Mouse (Mus musculus): ENCODE data around the gene Ifi211.
A peak's percentile ranks its signal among the peaks of the same experiment; 100 is the strongest.
"Not testable (repeated sequence)": the region's sequence is repeated elsewhere in the genome, so short reads cannot be mapped to it uniquely, and the experiment has no call there.

The Ifi211 gene

GRCm38 (mm10) chr1:173912548-173913255, at the start of gene Ifi211:
Gene Ifi211 (minus strand): TSS chr1:173913046.
- peak; percentile 9 for DNase-seq (ENCODE audit: low spot score)

- DNase-seq (ENCODE audit: low spot score), result not testable (repeated sequence)
Measured at GRCm38 (mm10) chr1:173961491-173961890, 48.6 kb upstream of the Ifi211 start.

GRCm38 (mm10) chr1:173959998-173960397, 47.2 kb upstream of the Ifi211 start:
- not testable (repeated sequence) for DNase-seq (ENCODE audit: low spot score)

- DNase-seq (ENCODE audit: low spot score), result not testable (repeated sequence)
Measured at GRCm38 (mm10) chr1:173955839-173956527, 43.1 kb upstream of the Ifi211 start.

- no peak for DNase-seq (ENCODE audit: low spot score)
Measured at GRCm38 (mm10) chr1:173955071-173955796, 42.4 kb upstream of the Ifi211 start.

DNA sequence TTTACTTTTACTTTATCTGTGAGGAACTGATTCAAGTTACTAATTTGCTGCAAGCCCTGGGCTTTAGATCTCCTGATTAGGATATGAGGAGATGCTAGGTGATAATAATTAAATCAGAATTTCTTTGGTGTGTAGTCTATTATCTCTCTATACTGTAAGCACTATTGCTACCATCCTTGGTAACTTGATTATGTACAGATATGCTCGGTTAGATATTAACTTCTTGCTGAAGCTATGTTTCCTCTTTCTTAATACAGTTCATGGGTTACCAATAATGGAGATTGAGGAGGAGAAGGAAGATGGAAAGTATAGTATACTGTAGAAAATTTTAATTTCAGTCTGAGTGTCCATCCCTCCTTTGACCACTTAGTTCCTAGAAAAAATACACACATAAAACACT, 40.7 kb upstream of the Ifi211 start:
- no peak for DNase-seq (ENCODE audit: low spot score)

GRCm38 (mm10) chr1:173949044-173949443, 36.2 kb upstream of the Ifi211 start:
- DNase-seq (ENCODE audit: low spot score), result peak; percentile 18

- not testable (repeated sequence) for DNase-seq (ENCODE audit: low spot score)
Measured at GRCm38 (mm10) chr1:173942780-173943066, 29.9 kb upstream of the Ifi211 start.

GRCm38 (mm10) chr1:173941924-173942779, 29.3 kb upstream of the Ifi211 start, which contains the start of the genes Mndal and Ifi203:
Gene Mndal (minus strand): TSS chr1:173942491.
Gene Ifi203 (minus strand): TSS chr1:173942672.
- DNase-seq (ENCODE audit: low spot score), result not testable (repeated sequence)

GRCm38 (mm10) chr1:173941522-173941921, 28.7 kb upstream of the Ifi211 start:
- not testable (repeated sequence) for DNase-seq (ENCODE audit: low spot score)

DNA sequence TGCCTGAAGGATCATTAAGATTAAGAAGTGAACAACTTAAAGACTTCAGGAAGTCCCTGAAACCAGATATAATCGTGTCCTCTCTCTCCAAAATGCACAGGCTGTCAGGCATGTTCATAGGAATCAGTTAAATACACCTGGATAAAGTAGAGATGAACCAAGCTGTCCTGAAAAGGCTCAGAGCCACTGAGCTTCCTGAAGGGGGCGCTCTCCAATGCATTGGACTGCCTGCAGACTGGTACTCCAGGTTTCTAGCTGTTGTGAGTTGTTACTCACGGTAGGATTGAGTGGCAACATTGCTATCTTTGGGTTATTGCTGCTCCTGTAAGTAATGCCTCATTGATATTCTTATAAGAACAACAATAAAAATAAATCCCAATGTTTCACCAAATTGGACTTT, 6.4 kb upstream of the Ifi211 start:
- DNase-seq (ENCODE audit: low spot score), result not testable (repeated sequence)

DNA sequence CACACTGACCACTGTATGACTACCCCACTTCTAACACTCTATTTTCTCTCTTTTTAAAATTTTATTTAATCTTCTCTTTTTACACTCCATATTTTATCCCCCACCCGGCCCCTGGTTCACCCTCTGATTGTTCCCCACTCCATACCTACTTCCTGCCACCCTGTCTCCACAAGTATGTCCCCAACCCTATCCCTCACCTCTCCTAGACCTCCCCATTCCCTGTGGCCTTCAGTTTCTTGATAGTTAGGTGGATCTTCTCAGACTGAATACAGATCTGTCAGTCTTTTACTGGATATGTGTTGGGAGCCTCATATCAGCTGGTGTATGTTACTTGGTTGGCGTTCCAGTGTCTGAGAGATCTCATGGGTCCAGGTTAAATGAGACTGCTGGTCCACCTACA, 1.7 kb upstream of the Ifi211 start:
- DNase-seq (ENCODE audit: low spot score), result no peak

- DNase-seq (ENCODE audit: low spot score), result not testable (repeated sequence)
Measured at GRCm38 (mm10) chr1:173913256-173913791, 478 bp upstream of the Ifi211 start.

- no peak for DNase-seq (ENCODE audit: low spot score)
Measured at GRCm38 (mm10) chr1:173911808-173912464, 910 bp downstream of the Ifi211 start.

GRCm38 (mm10) chr1:173908390-173908789, 4.5 kb downstream of the Ifi211 start:
- DNase-seq (ENCODE audit: low spot score), result not testable (repeated sequence)

DNA sequence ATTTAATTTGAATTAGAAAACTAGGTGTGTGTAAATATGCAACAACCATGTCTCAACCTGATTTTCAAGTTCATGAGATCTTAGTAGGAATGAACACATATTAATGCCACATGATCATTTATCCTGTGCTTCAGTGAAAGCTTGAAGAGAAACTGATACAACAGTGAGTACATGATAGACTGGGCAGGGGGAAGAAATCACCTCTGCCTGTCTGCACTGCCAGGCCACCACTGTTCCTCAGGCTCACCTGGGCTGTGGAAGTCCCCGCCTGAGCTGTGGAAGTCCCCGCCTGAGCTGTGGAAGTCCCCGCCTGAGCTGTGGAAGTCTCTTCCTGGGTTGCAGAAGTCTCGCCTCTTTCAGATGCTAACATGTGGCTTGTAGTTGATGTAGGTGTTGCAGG, 7.0 kb downstream of the Ifi211 start:
- not testable (repeated sequence) for DNase-seq (ENCODE audit: low spot score)

- not testable (repeated sequence) for DNase-seq (ENCODE audit: low spot score)
Measured at GRCm38 (mm10) chr1:173889741-173890140, 23.1 kb downstream of the Ifi211 start.

- DNase-seq (ENCODE audit: low spot score), result not testable (repeated sequence)
Measured at GRCm38 (mm10) chr1:173887026-173887787, 25.6 kb downstream of the Ifi211 start.

GRCm38 (mm10) chr1:173880004-173880666, 32.7 kb downstream of the Ifi211 start:
- DNase-seq (ENCODE audit: low spot score), result peak; percentile 14

All from lung, postnatal 25 days (tissue).